Mouse (Mus musculus) sigmoid colon, adult 10 weeks (tissue): ENCODE measurements around the gene Babam1. TPM values are rescaled to one million over a fixed set of nuclear protein-coding genes. Genes with fewer than 3 reads are reported as not detected.

Source experiments
- polyA plus RNA-seq: library from polyadenylated mRNA; stranded (reverse); fragments of 350-450 nt; fragmentation: Illumina TruSeq; extraction: RNeasy Lipid Tissue Mini Kit (QIAGEN cat#74804); gene quantifications from one replicate; pipeline ENCODE4 v1.2.3, GENCODE M21; 2014; ENCODE audit warnings: low read depth, low replicate concordance

Gene Babam1
- polyA plus RNA-seq, result 9.8 TPM

DNA sequence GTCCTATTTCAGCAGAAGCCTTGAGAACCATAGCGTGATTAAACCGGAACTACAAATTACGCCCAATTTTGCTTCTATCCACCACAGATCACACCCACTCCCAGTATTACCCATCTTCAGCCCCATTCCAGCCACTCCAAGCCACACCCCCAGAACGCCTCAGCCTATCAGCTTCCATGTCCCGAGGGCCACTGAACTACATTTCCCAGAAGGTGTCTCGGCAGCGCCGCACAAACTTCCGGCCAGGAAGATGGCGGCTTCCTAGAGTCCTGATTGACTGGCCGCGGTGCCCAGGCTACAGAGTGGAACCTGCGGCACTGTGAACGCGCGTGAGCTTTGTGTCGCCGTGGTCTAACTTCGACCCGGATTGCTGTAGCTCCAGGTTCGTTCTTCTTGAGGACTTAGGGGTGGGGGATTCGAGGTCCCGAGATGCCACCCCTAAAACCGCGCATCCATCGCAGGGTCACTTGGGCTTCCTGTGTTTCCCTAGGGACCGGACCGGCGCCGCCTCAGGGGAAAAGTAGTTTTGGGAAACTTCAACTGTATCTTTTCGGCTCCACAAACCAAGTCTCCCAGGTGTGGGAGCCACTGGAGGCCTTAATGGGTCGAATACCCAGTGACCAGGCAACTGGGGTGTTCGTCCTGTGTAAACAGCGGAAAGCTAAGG, at the start of gene Babam1:
TSS of gene Babam1 (plus strand) at position 223 of the 667 bp plus-strand sequence.

DNA sequence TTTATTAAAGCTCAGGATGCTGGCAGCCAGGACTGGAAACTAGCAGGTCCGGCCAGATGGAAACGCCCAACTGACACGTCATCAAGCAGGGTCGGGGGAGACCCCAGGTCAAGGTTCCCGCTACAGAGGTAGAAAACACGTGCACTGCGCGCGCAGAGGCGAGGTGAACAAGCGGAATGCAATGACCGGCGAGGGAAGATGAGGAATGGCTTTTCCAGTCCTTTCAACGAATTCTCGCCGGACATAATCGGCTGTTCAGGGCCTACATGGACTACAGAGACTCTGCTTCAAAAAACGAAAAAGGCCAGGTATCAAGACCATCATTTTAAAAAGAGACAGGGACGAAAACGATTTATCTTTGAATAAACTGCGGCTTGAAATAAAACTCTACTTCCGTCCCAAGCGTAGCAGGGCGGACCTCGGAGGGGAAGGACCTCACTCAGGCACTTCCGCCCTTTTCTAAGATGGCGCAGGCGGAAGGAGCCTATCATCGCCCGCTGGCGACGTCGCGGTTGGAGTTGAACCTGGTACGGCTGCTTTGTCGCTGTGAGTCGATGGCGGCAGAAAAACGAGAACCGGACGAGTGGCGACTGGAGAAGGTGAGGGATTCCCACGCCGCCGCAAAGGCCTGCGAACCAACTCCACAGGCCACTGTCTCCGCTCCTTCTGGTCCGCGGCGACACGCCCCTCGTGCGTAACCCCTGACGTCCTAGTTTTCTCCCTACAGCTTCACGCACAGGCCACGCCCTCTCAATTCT, 29.7 kb upstream of the Babam1 start, which contains the start of gene Use1:
TSS of gene Use1 (plus strand) at position 78 of the 758 bp plus-strand sequence.

DNA sequence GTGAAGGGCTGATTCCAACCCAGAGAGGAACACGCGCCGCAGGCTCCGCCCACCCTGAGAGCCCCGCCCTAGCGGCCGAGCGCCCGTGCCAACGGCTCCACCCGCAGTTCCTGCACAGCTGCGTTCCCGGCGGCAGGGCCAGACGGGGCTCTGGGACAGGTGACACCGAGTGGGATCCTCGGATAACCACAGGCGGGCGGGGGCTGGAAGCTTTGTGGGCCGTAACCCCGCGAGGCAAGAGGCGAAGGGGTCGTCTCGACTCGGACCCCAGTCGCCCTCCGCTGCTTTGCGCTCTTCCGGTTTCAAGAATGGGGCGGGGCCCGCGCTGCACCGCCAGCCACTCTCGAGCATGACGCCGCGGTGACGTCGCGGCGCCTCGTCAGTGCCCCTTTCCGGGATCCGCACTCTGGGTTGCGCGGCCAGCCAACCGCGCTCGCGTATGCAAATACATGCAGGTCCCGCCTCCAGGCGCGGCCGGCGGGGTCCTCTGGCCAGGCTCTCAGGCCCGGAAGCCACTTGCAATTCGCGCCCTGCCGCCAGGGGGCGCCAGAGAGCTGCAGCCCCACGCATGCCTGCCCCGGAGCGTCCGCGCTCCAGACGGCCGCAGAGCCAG, 25.3 kb upstream of the Babam1 start, which contains the start of gene Ocel1:
TSS of gene Ocel1 (plus strand) at position 63 of the 613 bp plus-strand sequence.

DNA sequence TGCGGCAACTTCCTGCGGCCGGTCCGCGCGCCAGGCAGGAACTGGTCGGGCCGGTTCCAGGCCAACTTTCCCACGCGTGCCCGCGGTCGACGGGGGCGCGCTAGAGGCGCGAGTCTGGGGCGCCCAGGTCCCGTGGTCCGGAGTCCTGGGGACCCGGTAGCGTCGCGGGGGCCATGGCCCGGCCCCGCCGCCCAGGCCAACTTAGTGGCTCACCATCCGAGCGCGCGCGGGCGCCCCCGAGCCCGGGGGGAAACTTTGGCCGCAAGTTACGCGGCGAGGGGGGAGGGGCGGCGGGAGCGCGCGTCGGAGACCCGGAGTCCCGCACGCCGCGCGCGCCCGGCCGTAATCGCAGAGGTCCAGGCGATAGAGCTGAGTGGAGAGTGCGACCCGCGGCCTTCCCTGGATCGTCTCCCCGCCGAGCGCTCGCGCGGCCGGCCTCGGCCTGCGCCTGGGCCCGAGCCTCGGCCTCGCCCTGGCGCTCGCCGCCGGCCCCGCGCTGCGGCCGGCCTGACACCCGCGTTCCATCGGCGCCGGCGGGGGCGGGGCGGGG, 15.2 kb upstream of the Babam1 start, which contains the start of gene Nr2f6:
TSS of gene Nr2f6 (minus strand) at position 540 of the 550 bp plus-strand sequence.

DNA sequence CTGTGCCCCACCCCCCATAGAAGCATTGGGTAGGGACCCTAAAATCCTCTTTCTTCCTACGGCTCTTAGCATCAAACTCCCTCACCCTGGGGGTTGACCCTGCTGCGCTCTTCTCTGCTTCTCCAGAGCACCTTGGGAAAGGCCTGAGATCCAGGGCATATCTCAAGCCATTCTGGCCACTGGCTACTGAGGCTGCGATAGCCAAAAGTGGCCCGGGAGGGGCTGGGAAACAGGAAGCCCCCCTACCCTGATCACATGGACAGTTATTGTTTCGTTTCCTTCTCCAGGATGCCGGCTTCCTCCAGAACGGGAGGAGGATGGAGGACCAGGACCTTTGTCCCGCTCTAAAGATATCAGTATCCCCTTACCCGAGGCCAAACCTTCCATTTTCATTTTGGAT, 1.0 kb upstream of the Babam1 start, which contains the start of gene Ushbp1:
TSS of gene Ushbp1 (minus strand) at position 174 of the 400 bp plus-strand sequence.

DNA sequence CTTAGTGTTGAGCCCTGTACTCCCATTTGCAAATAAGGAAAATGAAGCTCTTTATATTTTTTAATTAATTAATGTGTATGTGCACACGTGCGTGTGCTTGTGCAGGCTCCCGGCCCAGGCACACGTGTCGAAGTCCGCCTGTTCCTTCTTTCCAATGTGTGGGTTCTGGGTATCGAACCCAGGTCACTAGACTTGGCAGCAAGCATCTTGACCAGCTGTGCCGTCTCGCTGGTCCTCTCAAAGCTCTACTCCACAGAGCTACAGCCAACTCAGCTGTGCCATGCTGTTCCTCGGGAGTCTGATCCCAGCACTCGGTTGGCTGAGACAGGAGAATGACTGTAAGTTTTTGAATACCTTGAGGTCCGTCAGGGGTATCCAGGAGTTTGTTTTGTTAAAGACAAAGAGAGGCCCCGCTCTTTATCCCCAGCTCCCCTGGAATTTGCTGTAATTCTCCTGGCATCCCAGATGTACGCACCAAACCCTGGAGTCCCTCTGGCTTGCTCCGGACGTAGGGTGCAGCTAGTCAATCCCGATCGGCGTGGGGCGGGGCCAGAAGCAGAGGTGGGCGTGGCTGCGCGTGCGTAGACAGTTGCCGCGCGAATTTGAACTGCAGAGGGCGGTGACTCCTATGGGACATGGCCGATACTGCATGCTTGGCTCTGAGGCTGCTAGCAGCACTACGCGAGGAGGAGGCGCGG, 8.9 kb downstream of the Babam1 start, which contains the start of gene Ankle1:
TSS of gene Ankle1 (plus strand) at position 610 of the 698 bp plus-strand sequence.

Other genes starting within 250 kb of the Babam1 start
- gene Myo9b, start 124.1 kb upstream of the Babam1 start, polyA plus RNA-seq, result 3.0 TPM
- gene Haus8, start 123.9 kb upstream of the Babam1 start, polyA plus RNA-seq, result 5.1 TPM
- gene Use1, start 30.0 kb upstream of the Babam1 start, polyA plus RNA-seq, result 3.3 TPM
- gene Ocel1, start 25.6 kb upstream of the Babam1 start, polyA plus RNA-seq, result 4.4 TPM
- gene Nr2f6, start 14.9 kb upstream of the Babam1 start, polyA plus RNA-seq, result 3.3 TPM
- 1.1 TPM for gene Ushbp1, start 1.1 kb upstream of the Babam1 start, polyA plus RNA-seq
- gene Ankle1, start 9.1 kb downstream of the Babam1 start, polyA plus RNA-seq, result 1.8 TPM
- gene Abhd8, start 66.8 kb downstream of the Babam1 start, polyA plus RNA-seq, result 0.32 TPM
- gene Mrpl34, start 68.1 kb downstream of the Babam1 start, polyA plus RNA-seq, result 8.3 TPM
- 2.8 TPM for gene Dda1, start 72.3 kb downstream of the Babam1 start, polyA plus RNA-seq
- gene Ano8, start 89.1 kb downstream of the Babam1 start, polyA plus RNA-seq, result 2.6 TPM
- gene Gtpbp3, start 91.2 kb downstream of the Babam1 start, polyA plus RNA-seq, result 2.2 TPM
- 2.2 TPM for gene Plvap, start 114.9 kb downstream of the Babam1 start, polyA plus RNA-seq
- gene Ccdc194, start 128.8 kb downstream of the Babam1 start, polyA plus RNA-seq, result not detected
- gene Bst2, start 140.6 kb downstream of the Babam1 start, polyA plus RNA-seq, result 1.5 TPM
- 3.3 TPM for gene Mvb12a, start 146.1 kb downstream of the Babam1 start, polyA plus RNA-seq
- not detected for gene Tmem221, start 162.0 kb downstream of the Babam1 start, polyA plus RNA-seq
- gene Nxnl1, start 169.7 kb downstream of the Babam1 start, polyA plus RNA-seq, result not detected
- gene Slc27a1, start 172.0 kb downstream of the Babam1 start, polyA plus RNA-seq, result 2.5 TPM
- 0.76 TPM for gene Pgls, start 195.3 kb downstream of the Babam1 start, polyA plus RNA-seq
- 1.0 TPM for gene Fam129c, start 200.8 kb downstream of the Babam1 start, polyA plus RNA-seq
- gene Colgalt1, start 214.1 kb downstream of the Babam1 start, polyA plus RNA-seq, result 44.9 TPM